Mouse (Mus musculus) kidney, postnatal 10 days (tissue): ENCODE measurements around the gene Zfp605.
"Not testable (repeated sequence)": the region's sequence is repeated elsewhere in the genome, so short reads cannot be mapped to it uniquely, and the experiment has no call there.

Experiments used
- DNase-seq: peaks from one replicate; pipeline ENCODE4 v3.0.0; 2021; ENCODE audit warnings: mixed read lengths

Gene Zfp605

DNA sequence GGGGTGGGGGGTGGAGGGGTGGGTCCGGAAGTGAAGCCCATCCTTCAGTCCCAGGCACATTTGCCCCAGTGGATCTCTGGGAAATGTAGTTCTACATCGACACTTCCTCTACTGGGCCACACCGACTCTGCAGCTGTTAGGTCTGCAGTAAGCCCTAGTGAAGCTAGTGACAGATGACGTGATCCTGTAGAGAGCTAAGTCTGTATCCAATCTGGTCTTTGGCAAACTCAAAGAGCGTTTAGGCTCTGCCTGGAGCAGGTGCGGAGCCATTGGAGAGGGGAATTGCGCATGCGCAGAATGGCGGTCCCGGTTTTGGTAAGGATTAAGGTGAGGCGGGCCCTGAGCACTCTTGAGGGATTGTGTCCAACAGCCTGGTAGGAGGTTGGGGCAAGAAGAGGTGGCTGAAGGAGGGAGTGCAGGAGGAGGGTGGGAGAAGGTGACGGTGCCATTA is at the start of gene Zfp605:
Gene Zfp605, plus strand, starts transcription at position 102 of the 451 bp plus-strand sequence.
- DNase-seq: peak; percentile 93

DNA sequence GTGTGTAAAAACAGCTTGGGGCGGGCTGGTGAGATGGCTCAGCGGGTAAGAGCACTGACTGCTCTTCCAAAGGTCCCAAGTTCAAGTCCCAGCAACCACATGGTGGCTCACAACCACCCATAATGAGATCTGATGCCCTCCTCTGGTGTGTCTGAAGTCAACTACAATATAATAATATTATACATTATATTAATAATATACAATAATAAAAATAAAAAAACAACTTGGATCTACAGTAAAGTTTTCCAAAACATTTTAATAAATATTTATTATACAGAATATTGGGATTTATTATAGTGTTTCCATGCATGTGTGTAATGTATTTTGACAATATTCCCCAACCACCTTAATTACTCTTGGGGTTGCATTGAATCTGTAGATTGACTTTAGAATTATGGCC is 37.5 kb upstream of the Zfp605 start, which contains the start of gene Gm17655:
Gene Gm17655, minus strand, starts transcription at position 101 of the 400 bp plus-strand sequence.
- DNase-seq: not testable (repeated sequence)

DNA sequence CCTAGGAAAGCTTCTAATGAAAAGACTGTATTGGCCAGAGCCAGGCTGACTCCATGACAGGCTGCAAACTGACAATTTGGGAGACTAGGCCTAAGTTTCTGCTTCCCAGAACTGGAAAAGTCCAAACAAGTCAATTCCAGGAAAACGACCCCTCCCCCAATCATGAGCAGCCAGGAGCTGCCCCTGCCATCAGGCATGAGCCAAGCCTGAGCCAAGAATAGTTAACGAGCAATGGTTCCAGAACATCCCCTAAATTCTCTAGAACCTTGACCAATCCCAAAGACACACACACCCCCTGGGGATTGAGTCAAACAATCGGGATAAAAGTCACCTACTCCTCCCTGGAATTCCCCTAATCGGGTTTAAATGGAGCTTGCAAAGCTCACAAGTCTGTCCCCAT is 26.9 kb upstream of the Zfp605 start:
- no peak for DNase-seq

DNA sequence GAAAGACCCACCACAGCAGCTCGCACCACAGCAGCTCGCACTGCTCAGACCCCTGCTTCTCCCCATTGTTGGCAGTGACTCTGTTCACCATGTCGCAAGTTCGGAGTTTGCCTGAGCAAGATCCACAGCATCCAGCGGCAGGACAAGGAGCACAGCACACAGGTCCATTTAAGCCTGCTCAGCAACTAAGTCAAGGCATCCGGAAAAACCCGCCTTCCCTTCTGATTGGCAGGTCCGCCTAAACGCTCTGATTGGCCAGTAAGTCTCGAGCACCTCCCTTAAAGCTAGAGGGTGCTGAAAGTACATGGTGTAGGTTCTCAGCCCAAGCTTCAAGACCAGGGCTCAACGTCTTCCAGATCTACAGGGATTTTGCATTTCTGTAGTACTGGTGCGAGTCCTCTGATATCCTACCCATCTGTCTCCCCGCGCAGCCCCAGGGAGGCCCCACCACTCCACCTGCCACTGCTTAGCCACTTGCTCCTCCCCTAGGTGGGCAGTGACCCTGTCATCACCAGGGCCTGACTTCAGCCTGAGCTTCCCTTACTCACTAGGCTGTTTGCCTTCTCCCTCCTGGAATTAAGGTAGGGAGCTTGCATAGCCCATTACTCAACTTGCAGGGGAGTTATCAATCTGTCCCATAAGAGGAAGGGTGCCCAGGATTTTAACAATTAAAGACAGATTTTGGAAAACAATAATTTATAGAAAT is 23.6 kb upstream of the Zfp605 start:
- no peak for DNase-seq

DNA sequence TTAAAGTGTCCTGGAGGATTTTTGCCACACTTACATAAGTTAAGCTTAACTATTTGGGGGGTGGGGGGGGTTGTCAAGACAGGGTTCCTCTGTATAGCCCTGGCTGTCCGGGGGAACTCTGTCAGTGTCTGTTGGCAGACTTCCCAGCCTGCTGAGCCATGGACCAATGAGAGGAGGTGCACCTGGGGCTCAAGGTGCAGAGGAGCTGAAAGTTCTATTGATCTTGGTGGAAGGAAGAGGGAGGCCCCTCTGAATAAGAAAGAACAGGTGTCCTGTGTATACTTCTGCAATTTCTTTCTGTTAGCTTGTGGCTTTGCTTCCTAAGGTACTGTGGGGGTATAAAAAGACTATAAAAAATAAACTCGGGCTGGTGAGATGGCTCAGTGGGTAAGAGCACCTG is 18.3 kb upstream of the Zfp605 start:
- no peak for DNase-seq

DNA sequence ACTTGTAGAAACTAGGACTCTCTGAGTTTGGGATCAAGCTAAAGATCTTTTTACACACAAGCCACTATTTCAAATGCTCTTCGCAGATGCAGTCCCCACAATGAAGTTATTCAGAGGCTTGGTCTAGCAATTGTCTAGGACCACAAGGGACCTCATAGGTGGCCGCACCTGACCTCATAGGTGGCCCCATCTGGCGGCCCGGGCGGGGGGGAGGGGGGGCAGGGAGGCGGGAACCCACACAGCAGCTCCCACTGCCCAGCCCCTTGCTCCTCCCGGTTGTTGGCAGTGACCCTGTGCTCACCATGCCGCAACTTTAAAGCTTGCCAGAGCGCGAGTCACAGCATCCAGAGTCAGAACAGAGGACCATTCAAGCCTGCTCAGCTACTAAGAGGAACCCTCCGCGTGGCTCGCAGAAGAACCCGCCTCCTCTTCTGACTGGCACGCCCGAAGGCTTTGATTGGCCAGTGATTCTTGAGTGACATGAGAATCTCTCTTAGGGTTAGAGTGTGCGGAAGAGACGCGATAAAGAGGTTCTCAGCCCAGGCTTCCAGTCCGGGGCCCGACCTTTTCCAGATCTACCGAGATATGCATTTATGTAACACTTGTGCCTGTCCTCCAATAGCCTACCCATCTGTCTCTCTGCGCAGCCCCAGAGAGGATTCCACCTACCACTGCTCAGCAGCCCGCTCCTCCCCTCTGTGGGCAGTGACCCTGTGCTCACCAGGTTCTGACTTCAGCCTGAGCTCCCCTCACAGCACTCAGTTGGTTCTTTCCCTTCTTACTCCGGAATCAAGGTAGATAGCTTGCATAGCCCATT is 15.7 kb upstream of the Zfp605 start, which contains the start of gene Gm35315:
Gene Gm35315, minus strand, starts transcription at position 391 of the 817 bp plus-strand sequence.
- DNase-seq: peak; percentile 89

DNA sequence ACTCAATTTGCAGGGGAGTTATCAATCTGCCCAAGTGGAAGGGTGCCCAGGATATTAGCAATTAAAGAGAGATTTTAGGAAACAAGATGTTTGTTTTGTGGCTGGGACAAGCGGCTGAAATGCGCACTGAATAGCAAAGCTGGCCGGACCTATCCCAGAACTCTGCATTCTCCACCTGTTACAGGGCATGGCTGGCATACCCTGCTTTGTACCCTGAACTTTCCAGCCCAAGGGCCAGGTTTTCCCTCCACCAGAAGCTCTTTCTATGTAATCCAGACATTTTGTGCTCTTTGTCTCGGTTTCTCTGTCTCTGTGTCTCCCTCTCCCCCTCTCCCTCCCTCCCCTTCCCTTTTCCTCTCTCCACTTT is 15.1 kb upstream of the Zfp605 start:
- DNase-seq: no peak

DNA sequence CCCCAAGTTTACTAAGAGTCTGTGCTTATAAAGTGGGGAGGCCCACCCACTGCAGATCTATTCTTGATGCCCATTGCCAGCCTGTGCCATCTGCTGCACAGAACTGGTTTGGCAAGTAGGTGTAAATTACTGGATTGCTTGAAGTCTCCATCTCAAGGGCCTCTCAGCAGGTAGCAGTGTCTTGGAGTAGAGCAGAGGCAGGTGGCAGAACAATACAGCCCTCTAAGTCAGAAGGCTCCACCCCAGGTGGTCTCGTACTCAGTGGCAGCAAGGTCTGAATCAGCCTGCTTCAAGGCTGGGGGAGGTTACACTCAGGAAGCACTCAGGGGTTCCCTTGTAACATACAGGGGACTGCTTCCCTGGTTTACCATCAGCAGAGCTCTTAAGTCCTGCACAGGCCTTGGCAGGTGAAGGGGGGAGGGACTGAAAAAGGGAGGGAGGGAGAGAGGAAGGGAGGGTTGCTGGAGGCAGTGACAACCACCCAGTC is 10.9 kb upstream of the Zfp605 start:
- no peak for DNase-seq

DNA sequence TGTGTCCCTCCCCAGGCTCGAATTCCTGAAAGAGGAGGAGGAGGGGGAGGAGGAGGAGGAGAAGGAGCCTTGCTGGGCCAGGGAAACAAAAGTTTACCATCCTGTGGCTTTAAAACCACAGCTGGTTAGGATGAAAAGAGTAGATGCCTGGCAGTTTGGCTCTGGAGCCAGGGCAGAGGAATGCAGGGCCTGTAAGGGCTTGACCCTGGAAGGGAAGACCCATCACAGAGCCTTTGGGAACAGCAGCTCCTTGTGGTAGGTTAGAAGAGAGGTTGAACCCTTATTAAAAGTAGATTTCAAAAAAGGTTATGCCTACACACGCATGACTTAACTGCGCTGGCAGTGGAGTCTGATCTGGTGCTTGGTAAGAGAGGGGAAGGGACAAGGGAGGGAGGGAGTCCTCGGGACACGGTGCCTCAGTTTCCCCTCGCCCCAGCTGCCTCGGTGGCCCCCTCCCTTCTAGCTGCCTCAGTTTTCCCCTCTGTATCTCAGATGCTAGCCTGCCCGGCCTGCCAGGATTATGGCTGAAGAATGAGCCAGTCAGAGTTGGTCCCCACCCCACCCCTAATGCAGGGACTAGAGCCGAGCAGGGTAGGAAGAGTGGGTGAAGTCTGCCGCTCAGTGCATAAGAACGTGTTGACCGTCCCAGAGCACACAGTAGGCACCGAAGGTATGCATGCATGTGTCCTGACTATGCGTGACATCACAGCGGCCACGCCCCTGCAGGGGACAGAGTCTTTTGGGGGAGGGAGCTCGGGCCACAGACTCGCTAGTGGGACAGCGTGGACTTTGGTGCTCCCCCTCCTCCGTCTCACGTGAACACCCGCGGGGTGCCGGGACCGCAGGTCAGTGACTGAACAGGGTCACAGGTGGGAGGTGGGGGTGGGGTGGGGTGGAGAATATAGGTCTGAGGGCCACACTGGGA is 10.0 kb upstream of the Zfp605 start, which contains the start of gene Plcxd1:
Gene Plcxd1, plus strand, starts transcription at position 314 of the 925 bp plus-strand sequence.
- DNase-seq: peak; percentile 52

DNA sequence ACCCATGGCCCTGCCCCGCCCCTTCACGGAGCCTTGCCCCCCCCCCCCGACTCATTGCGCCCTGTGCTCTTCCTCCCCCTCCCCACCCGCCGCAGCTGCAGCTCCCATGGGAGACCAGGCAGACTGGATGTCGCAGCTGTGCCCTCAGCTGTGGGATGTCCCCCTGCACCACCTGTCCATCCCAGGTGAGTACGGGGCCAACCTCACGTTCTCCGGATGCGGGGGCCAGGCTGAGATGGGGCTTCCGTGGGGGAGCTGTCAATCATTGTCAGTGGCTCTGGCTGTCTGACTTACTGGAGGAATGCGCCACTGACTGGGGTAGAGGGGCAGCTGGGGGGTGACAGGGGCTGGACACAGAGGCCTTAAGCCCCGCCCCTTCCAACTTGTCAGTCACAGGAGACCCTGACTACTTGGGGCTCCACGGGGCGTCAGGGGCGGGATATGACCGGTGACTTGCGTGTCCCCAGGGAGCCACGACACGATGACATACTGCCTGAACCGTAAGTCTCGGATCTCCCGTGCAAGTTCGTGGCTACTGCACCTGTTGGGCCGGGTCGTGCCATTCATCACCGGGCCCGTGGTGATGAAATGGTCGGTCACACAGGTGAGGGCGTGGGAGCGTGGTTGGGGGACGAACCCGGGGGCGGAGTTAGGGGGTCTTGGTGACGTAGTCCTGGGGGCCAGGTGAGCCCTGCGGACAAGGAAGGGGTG is 8.8 kb upstream of the Zfp605 start:
- peak; percentile 51 for DNase-seq

DNA sequence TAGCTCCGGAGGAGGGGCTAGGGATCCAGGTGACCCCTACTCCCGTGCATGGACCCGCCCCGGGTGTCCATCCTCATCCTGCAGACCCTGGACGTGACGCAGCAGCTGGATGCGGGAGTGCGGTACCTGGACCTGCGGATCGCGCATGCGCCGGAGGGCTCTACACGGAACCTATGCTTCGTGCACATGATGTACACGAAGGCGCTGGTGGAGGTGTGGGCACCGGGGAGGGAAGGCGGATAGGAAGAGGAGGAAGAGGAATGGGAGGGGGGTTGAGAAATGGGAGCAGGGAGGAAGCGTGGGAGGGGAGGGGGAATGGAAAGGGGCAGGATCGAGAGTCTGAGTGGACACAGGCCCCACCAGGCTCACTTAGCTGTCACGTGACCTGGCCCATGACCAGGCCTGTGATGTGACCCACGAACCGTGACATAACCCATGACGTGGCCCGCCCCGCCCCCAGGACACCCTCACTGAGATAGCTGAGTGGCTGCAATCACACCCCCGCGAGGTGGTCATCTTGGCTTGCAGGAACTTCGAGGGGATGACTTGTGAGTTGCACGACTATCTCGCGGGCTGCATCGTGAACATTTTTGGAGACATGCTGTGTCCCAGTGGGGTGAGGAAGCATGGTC is 8.1 kb upstream of the Zfp605 start:
- DNase-seq: peak; percentile 75

DNA sequence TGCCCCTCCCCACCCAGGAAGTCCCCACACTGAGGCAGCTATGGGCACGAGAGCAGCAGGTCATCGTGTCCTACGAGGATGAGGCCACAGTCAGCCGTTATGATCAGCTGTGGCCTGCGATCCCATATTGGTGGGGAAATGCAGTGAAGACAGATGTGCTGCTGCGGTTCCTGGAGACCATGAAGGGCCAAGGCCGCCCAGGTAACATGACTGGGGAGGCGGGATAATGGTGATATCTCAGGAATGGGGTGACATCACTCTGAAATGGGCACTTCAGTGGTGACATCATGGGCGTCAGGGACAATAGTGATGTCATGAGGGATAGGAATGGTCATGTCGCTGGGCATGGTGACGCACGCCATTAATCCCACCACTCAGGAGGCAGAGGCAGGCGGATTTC is 7.5 kb upstream of the Zfp605 start:
- DNase-seq: no peak

DNA sequence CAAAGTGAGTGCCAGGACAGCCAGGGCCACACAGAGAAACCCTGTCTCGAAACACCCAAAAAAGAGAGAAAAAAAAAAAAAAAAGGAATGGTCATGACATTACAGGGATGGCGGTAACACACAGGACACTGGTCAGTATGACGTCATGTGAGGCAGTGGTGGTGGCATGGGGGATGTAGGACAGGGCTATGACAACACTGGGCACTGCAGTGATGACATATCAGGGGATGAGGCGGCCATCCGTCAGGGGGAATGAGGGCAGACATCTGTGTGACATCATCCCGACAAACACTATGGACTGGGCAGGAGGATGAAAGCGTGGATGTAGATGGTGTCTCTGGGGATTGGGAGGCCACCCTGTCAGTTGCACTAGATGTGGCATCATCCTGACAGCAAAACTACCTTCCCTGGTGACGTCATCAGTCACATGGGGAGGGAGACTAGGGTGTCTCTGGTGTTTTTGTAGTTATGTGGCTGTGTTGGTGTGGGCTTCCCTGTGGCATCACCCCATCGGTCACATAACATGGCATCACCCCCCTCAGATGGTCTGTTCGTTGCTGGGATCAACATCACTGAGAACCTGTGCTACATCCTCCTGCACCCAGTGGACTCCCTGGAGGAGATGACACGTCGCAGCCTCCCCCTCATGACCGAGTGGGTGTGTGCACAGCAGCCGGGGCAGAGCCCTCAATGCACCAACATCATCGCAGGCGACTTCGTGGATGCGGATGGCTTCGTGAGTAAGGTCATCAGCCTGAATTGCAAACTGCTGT is 6.9 kb upstream of the Zfp605 start:
- DNase-seq: no peak

DNA sequence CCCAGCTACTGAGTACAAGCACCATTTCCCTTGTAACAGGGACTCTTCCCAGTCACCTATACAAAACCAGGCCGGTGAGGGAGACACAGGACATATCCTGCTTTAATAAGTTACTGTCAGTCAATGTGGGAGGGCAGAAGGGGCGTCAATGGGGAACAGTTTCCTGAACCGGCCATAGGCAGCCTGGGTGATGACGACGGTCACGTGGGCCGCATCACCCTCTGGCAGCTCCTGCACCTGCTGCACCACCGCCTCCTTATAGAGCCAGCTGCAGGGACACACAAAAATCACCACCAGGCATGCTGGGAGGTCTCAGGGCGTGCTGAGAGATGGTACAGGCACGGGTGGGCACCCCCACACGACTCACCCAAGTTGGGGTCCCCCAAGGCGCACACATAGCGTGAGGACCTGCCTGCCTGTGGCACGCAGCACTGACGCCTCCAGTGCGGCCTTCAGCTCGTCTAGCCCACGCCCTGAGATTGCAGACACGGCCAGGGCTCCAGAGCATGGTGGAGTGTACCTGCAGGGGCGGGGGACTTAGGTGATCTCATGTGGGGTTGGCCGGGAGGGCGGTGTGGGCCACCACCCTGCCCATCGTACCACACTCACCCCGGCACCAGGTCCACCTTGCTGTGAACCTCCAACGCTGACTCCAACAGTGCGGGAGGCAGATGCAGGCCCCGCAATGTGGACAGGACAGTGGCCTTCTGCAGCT is 5.8 kb upstream of the Zfp605 start:
- no peak for DNase-seq

DNA sequence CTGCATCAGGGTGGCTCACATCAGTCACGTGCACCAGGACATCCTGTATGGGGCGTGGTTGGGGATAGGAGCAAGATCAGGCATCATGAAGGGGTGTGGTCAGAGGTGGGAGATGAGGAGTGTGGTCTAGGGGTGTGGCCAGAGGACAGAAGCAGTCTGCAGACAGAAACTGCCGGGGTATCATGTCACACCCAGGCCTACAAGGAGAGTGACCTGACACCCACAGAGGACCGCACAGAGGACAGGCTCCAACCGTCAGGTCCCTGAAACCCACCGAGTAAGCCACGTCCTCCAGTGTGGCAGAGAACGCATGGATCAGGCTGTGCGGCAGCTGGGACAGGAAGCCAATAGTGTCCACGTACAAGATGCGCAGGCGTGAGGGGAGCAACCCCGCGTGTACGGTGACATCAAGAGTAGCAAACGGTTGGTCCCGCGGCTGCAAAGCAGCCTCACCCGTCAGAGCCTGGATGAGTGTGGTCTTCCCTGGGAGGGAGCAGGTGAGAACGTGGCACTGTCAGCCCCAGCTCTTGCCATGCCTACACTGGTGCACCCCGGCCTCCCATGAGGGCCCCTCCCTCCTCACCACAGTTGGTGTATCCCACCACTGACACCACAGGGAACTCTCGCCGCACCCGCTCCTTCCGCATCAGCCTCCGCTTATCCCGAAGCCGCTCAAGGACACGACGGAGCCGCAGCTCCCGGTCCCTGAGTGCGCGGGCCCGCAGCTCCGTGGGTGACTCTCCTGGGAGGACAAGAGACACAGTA is 5.1 kb upstream of the Zfp605 start:
- DNase-seq: peak; percentile 21

DNA sequence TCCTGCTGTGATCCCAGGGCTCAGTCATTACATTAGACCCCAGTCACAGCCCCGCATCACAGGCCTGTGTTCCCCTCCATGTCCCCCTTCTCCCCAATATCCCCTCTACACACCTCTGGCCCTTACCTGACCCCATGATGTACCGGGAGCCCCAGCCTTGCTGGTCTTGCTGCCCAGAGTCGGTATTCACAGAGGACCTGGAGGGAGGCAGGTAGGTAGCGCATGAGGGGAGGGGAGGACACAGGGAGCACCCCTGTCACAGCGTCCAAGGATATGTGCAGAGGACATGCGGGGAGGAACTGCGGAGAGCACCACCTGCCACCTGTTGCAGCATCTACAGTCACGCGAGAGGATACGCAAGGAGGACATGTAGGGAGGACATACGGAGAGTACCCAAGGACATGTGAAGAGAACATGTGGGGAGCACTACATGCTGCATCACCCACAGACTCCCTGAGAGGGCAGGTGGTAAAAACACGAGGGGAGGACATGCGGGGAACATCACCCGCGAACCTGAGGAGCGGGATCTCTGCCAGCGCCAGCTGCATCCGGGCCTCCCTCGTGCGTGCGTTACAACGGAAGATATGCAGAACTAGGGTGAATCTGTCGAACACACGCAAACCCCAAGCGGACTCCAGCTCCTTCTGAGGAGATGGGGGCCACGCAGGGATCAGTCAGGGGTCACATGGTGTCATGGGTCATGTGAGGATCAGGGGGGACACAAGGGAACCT is 3.6 kb upstream of the Zfp605 start:
- DNase-seq: no peak

DNA sequence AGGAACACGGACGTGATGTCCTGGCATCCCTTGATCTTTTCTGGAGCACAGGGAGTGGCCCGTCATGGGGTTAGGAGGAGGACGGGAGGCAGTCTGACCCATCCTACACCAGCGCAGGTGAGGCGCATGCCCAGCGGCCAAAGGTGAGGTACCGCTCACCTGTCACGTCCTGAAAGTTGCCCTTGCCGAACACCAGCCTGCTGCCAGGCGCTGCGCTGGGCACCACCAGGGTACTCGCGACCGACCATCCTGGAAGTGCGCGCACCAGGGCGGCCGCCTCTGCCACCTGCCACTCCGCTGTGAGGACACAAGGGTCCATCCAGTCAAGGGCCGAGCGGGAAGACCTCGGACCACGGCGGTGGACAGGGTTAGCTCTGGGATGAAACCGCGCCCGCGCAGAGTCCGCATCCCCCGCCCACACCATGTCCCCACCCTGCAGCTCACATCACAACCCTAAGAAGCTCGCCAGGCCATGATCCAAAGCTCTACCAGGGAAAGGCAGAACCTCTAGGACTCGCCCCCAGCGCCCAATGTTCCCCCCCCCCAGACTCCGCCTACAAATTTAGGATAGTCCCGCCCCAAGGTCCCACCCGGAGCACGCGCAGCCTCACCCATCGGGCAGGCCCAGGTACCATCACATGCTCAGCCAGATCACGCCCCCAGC is 2.9 kb upstream of the Zfp605 start:
- DNase-seq: no peak
